In genomic region chr13:30003169-30003568, GRCm38 (mm10) we compare ENCODE assay signal across 10 mouse cellular contexts. TPM values are rescaled to one million over a fixed set of nuclear protein-coding genes. Genes with fewer than 3 reads are reported as not detected.
DNase-seq lines count a peak whose midpoint lies in the region; TF ChIP-seq lines count a peak whose summit lies in the region.
"Had no signal": no experiment of that assay in that cellular context is flagged by ENCODE, and none has a peak within 500 bp of the region (broad histone marks: within the 10 kb centered on the region; RNA-seq: fewer than 3 reads in every experiment).

No protein-coding gene starts in this region.

- intact Hi-C loops in left cerebral cortex, postnatal 25 days (cut with DNase I) = no loop called here
- intact Hi-C loops in left cerebral cortex, adult 2 months (cut with DNase I) = no loop called here

- peak; percentile 10 to 27 for DNase-seq in left cerebral cortex, postnatal 25 days (ENCODE audit: low spot score in 2 of 2)
- no peak for DNase-seq in left cerebral cortex, adult 2 months (ENCODE audit: extremely low spot score in 1 of 2, low spot score in 2 of 2)
- peak; percentile 78 for DNase-seq in Muller cell, postnatal 12 days (ENCODE audit: inconsistent ontology term)
- peak; percentile 90 for DNase-seq in cerebellum, adult 9-11 months
- peak; percentile 34 for DNase-seq in naive thymus-derived CD4-positive, alpha-beta T cell, adult 2 months (ENCODE audit: low read depth)
- no peak for DNase-seq in right cerebral cortex, postnatal 36 days (ENCODE audit: low spot score in 2 of 2)
- no peak for DNase-seq in lung, postnatal 10 days
- DNase-seq in frontal cortex, postnatal 14 days (ENCODE audit: low spot score in 2 of 2) = no peak
- DNase-seq: layer of hippocampus, postnatal 36 days had no signal

- no peak for TF ChIP-seq CTCF in left cerebral cortex, adult 2 months (IDR thresholded peaks at IDR 0.05)

- no peak overlapping the region for H3K4me3 ChIP-seq in left cerebral cortex, adult 2 months
- H3K4me3 ChIP-seq: stomach, embryonic 15.5 days had no signal

- no peak overlapping the region for H3K27ac ChIP-seq in left cerebral cortex, adult 2 months
- H3K27ac ChIP-seq: stomach, embryonic 15.5 days had no signal

RNA-seq across cellular contexts. Expression of gene E2f3, which starts 17.3 kb away (rescaled TPM):
- 10 to 100 TPM; 17.8 to 18.9 TPM for total RNA-seq in left cerebral cortex, postnatal 25 days (2021)
- total RNA-seq in left cerebral cortex, adult 2 months (2021) = 10 to 100 TPM; 21.1 to 21.8 TPM

Comparison
In these comparisons a context has a peak if more than half of its experiments do, and no peak if none do; other contexts are left out.
1. DNase-seq: peak in left cerebral cortex, postnatal 25 days (2 of 2), Muller cell, postnatal 12 days (single experiment), cerebellum, adult 9-11 months (single experiment) and naive thymus-derived CD4-positive, alpha-beta T cell, adult 2 months (single experiment); none in left cerebral cortex, adult 2 months (0 of 2), right cerebral cortex, postnatal 36 days (0 of 2), lung, postnatal 10 days (single experiment) and frontal cortex, postnatal 14 days (0 of 2).